Mouse (Mus musculus) kidney, adult 9 months (tissue): ENCODE data around the gene Ppp2r5a.
A peak's percentile ranks its signal among the peaks of the same experiment; 100 is the strongest.
"Not testable (repeated sequence)": the region's sequence is repeated elsewhere in the genome, so short reads cannot be mapped to it uniquely, and the experiment has no call there.

Experiments
- DNase-seq: peaks from one replicate; pipeline ENCODE4 v3.0.0; 2022

Ppp2r5a gene

DNA sequence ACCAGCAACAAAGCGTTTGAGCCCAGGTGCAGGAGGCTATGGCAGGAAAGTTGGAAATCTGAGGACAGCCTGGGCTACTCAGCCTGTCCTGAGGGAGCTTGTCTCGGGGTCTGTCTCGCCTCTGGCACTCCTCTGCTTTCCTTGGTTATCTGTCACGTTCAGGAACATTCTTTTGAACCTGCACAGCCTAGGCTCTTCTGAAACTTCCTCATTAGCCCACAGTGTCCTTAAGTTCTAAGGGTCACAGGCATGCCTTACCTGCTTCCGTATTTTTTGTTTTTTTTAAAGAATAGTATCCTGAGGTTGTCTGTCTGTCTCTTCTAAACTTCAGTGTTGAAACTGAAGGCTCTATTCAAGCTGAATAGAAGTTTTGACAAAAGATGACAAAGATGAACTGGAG lies at the start of gene Ppp2r5a:
Gene Ppp2r5a, minus strand, starts transcription at position 199 of the 400 bp plus-strand sequence.
- no peak for DNase-seq

DNA sequence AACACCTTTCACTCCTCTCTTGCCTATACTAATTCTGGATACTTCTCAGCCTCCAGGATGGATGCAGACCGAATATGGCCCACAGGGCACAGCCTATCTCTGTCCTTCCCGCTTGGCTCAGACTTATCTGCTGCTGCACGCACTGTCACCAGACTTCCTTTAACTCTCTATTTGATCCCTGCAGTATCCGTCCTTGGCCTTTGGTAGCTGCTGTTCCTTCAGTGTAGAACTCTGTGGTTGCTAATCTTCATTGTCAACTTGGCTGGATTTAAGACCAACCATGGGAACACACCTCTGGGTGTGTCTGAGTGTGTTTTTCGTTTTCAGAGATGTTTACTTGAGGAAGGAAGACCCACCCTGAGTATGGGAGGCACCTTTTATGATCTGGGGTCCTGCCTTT lies 47.5 kb upstream of the Ppp2r5a start:
- no peak for DNase-seq

DNA sequence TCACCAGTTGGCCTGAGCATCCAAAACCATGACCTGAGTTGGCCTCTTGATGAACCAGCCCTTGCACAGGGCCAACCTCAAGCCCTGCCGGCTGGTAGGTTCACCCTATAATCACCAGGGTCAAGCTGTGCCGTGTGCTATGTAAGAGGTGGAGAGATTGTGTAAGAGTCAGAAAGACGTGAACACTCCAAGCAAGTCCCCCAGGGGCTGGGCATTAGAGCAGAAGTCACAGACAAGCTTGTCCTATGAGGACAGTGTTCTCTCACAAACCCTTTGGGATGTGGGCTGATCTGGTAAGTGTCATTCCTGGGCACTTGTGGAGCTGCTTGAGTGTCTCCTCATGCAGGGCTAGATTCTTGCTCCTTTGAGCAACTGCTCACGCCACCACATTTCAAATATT lies 46.5 kb upstream of the Ppp2r5a start:
- no peak for DNase-seq

DNA sequence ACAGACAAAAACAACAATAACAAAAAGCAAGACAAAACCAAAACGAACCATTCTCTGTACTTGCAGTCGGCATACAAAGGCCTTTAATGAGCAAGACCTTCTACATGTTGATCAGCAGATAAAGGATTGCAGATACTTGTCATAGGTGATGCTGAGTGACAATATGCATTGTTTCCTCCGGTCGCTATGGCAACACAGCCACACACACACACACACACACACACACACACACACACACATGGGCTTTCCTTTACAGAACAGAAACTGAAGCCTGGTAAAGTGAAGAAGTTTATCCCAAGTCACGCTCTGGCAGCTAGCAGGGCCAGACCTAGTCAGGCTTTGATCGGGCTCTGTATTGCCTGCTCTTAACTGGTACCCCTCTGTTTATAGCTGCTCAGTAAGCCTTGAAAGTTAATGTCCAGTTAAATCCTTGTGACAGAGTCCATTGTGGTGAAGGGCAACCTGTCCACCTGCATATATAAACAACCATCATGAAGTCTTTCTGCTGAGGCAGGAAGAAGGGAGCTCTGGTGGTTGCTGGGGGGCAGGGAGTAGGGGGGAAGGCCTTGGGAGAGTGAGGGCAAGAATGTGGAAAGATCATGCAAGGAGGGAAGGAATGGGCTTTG lies 44.4 kb upstream of the Ppp2r5a start:
- DNase-seq, result peak; percentile 67

DNA sequence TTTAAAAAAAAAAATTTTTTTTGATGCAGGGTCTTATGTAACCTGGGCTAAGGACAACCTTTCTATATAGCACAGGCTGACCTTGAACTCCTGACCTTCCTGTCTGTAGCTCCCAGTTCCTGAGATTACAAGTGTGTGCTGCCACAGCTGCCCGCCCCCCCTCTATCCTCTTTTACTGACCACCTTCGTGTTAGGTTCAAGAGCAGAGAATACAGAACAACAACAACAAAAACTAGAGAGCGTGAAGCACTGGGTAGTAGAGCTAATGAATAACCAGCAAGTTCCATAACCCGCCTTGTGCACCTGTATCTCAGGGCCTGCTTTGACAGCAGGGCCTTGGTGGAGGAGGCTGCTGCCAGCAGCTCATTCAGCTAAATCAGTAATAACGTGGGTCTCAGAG lies 43.2 kb upstream of the Ppp2r5a start:
- DNase-seq, result peak; percentile 92

DNA sequence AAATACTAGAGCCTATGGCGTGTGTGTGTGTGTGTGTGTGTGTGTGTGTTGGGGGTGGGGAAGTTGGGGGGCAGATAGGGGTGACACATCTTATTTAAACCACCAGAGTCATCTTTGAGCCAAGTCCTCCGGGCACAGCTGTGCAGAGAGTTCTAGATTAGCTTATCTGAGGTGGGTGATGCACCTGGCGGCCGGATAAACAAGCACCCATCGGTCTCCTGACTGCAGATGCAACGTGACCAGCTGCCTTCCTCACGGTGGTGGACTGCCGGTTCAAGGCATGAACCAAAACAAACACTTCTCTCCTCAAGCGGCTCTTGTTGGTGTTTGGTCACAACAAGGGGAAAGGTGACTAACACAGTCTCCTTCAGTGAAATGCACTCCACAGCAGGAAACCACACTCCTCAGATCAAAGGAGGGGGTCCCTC lies 42.8 kb upstream of the Ppp2r5a start:
- DNase-seq, result peak; percentile 63

DNA sequence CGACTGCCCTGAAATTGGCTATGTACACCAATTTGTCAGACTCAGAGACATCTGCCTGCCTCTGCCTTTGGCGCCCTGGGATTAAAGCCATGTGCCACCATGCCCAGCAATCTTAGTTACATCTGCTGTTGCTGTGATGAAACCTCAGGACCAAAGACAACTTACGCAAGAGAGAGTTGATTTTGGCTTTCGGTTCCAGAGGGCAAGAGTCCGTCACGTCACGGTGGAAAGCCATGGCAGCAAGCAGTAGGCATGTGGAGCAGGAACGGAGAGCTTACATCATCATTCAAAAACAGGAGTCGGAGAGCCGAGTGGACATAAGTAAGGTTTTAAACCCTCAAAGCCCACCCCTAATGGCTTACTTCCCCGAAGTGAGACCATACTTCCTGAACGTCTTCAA lies 42.3 kb upstream of the Ppp2r5a start:
- peak; percentile 87 for DNase-seq

DNA sequence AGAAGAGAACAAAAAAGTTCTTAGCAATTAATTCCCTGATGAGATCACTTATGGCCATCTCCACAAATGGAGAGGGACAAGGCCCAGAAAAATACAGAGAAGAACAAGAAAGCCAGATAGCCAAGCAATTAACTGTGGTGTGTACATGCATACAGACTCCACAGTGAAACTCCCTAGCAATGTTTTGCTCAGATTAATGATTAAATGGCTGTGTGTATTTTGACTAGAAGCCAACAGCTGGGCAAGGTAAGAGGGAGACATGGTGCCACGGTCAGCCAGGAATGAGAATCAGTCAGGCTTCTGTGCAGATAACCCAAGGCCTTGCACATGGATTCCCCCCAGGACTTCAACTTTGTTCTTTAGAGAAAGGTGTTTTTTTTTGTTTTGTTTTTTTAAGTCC lies 41.4 kb upstream of the Ppp2r5a start:
- peak; percentile 95 for DNase-seq

DNA sequence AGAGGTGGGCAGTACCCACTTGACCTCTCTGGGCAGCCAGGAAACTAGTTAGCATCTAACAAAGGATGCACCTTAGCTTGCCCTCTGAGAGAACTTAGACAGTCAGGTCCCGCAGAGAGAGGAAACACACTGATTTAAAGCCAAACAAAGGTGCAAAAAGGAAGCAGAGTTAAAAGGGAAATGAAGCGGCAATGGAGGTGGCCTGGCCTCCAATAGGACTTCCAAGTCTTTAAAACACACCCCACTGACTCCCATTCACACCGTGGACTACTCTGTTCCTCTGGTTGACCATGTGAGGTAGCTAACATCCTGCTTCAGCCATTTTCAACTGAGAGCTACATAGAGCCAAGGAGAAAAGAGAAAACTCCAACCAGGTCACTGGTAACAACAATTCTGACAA lies 35.9 kb upstream of the Ppp2r5a start:
- DNase-seq, result no peak

DNA sequence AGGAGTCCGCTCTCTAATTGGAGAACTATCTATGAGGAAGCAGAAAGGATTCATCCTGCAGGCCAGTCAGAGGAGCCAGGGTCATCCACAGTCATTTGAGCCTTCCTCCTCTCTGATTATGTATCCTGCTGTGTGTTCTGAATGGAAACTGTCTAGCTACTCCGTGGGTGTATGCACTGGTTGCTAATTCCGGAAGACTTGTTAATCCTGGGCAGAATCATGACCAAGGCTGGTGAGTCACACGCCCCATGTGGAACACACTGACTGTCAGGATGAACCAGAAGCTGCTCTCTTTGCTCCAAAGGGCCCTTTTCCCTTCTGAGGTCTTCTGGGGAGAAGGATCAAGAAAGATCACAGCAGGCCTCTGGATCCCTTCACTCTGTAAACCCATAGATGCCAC lies 35.5 kb upstream of the Ppp2r5a start:
- DNase-seq, result no peak

DNA sequence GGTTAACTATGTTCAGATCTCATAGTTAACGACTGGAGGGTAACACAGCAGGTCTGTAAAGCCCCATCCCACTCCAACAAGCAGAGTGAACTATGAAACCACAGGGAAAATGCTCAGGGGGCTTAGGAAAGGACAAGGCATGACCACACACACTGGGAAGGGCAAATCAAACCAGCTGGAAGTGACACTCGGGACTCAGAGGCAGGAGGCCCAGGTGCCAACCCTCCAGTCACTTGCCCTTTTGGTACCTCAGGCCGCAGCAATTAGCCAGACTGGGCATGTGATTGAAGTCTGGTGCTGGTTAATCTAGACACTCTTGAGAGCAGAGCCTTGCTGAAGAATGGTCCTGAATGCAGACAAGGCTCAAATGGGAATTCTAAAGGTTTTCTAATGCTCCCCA lies 33.6 kb upstream of the Ppp2r5a start:
- peak; percentile 62 for DNase-seq

DNA sequence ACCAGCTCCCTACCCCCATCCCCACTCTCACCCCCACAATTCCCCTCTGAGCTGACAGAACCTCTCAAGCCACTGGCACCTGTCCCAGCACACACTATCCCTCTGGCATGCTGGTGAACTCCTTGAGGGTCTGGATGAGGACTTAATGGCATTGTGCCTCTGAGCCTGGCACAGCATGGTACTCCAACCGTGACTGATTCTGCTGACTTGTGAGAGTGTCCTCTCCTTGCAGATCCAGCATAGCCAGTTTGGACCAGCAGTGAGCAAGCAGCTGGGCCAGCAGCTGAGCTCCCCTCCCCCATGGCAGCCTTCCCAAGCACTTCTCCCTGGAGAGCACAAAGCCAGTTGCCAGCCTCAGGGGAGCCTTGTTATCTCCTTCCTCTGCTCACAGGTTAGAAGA lies 32.3 kb upstream of the Ppp2r5a start:
- DNase-seq, result peak; percentile 88

DNA sequence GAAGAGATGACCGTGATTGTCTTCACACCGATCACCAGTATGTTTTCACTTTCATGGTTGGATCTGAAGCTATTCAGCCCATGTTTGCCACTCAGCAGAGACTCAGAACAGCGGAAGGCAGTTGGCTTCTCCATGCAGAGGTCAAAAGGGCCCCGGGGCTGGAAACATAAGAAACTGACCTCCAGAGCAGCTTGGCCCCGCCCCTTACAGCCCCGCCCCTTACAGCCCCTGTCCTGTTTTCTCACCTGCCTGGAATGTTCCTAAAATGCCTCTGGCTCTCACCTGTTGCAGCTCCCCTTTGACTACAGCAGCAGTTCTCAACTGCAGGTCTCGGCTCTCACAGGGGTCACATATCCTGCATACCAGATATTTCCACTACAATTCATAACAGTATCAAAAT lies 29.5 kb upstream of the Ppp2r5a start:
- DNase-seq, result peak; percentile 62

DNA sequence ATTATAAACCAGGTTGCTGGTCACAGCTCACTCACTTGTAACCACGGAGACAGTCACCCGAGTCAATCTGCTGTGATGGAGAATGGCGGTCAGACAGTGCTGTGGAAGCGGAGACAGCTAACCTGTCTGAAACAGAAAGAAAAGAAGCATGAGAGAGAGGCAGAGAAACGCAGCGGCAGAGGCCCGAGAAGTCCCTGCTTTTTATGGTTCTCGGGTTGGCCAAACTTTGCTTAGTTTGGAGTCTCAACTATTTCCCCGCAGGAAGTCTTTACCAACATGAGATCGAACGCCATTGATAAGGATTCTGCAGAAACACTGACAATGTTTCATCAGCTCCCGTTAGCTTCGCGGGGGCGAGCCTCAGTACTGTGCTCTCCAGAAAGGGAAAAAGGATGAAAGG lies 29.0 kb upstream of the Ppp2r5a start:
- peak; percentile 9 for DNase-seq

DNA sequence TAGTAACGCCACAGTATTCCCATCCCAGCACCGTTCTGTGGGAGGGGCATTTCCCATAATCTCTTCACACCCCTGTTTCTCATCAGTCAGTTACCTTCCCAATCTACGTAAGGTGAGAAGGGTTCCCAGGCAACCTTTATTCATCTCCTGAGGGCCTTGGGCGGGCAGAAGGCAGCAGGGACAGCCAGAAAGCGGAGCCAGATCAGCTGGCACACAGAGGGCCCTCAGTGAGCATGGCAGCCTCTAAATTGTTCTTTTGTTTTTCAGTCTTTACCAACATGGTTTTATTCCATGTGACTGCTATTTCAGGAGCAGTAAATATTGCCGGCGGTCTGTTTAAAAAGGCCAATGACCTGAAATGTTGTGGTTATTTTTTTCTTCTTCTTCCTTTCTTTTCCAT lies 27.0 kb upstream of the Ppp2r5a start:
- DNase-seq, result peak; percentile 3

DNA sequence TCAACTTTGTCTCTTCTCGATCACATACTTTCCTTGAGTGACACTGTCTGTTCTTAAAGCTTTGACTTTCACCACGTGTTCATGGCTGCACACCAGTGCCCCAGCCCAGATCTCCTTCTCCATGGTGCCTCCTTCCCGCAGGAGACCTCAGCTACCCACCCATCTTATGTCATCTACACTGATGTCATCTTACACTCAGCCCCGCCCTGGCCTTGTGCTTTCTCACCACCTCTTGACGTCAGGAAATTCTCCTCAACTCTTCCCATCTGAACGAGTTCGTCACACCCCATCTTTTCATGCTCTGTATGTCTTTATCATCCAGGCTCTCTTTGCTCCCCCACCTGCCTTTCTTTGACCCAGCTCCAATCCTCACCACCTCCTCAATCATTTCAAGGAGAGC lies 22.8 kb upstream of the Ppp2r5a start:
- peak; percentile 2 for DNase-seq

DNA sequence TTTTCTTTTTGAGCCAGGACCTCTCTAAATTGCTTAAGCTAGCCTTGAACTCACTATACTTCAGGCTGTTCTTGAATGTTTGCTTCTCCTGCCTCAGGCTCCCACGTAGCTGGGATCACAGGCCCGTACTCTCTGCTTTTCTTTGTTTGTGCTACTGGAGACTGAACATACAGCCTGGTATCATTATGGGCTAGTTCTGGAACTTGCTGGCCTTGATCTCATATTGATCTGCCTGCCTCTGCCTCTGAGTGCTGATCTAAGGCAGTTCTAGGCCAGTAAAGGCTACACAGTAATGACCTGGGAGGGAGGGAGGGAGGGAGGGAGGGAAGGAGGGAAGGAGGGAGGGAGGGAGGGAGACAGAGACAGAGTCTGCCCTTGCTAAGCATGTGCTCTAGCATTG lies 20.1 kb upstream of the Ppp2r5a start:
- no peak for DNase-seq

DNA sequence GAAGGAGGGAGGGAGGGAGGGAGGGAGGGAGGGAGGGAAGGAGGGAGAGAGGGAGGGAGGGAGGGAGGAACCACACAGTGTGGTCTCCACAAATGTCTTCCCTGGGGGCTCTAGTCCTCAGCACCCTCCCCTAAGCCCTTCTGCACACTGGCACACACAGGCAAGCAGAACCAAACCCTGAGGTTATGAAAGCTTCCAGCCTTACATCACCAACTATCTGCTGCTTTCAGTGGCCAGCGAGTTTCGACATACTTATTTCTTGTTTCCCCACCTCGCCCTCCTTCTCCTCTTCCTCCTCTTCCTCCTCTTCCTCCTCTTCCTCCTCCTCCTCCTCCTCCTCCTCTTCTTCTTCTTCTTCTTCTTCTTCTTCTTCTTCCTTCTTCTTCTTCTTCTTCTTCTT lies 19.6 kb upstream of the Ppp2r5a start:
- not testable (repeated sequence) for DNase-seq

DNA sequence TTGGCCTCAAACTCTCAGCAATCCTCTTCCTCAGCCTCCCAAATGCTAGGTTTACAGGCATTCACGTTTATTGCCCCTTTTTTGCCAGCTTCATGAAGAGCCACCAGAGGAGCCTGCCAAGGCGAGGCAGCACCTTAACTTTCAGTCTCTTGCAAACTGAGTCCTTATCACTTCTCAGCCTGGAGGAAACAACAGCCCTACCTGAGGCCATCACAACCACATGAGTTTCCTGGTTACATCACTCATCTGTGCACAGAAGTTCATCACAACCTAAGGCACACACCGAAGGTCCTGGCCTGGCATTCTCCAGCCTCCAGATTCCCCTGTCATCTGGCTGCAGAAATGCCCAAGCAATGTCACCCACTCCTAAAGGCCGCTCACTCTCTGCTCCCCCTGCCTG lies 19.1 kb upstream of the Ppp2r5a start:
- DNase-seq, result peak; percentile 4

DNA sequence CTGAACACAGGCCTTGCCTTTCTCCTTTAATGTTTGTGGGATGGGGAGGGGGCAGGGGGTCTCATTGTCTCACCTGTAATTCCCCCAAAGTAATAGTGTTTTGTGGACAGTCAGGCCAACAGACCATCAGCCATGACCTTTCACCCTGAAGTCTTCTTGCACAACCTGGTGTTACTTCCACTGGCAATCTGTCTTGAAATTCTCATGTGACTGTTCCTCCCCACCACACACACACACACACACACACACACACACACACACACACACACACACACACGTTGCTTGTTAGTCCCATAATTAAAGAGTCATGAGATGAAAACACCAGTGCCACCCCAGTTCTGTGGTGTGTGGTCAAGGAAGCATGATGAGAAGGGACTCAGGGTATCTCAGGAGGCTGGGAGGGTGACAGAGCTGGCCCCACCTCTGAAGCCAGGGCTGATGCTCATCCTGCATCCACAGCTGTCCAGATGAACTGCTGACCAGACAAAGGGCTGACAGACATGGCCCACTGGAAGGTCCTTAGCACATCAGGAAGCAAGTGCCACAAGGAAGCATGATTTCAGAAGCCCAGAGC lies 18.4 kb upstream of the Ppp2r5a start:
- DNase-seq, result peak; percentile 21

DNA sequence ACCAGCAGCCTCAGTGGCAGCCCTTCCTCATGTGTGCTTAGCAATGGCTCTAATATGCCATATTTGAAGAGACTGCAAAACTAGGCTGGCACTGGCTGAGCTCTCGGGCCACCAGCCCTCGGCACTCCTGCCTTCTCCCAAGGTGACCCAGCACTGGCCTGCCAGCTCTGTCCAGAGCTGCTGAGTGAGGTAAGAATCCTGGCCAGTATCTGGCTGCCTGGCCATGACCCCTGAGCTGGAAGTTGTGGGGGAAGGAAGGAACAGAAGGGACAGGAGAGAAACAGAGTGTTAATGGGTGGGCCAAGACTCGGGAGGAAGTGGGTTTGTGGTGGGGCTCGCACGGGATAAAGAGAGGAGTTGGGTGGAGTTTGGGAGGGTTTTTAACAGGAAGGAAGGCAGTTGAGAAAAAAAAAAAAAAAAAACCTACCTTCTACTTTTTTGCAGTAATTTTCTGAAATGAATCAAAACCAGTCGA lies 17.9 kb upstream of the Ppp2r5a start:
- DNase-seq, result peak; percentile 75

DNA sequence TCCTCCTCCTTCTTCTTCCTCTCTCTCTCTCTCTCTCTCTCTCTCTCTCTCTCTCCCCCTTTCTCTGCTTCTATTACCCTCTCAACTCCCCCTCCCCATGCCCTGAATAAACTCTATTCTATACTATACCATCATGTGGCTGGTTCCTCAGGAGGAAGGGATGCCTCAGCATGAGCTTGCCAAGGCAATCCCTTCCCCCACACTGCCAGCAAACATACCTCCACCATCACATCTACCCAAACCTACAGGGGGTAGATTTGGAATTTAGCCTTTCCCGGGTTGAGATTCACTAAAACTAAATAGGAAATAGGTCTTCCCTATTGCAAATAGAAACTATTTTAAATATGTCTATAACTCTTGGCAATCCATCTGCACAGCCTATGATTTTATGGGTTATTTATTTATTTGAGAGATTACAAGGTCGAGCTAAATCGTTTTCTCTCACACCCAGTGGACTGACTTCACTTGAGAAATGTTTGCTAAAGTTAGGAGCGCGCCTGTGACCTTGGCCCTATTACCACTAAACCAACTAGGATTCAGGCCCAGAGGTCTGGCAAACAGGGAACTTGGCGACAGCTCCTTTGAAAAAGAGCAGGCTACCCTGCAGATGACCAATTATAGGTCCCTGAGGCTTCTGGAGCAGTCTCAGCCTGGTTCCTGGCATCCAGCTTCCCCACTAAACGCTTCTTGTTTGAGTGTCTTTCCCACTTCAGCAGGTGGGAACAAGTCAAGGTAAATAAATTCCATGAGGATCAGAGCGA lies 17.1 kb upstream of the Ppp2r5a start:
- DNase-seq, result peak; percentile 77

DNA sequence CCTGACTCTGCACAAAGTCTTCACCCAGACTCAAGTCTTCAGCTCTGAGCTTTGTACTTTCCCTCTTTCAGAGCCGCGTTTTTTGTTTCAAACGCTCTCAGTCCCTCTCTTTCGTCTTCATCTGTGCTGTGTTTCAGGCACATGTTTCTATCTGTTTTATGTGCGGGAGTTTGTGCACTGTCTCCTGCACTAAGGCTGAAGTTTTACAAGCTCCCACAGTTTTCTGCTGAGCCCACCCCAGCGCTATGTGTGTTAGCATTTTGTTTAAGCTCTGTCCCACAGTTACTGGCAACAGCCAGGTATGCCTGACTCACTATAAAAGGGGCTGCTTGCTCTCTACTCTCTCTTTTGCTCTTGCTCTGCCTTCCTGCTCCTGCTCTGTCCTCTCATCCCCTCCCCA lies 16.3 kb upstream of the Ppp2r5a start:
- DNase-seq, result no peak

DNA sequence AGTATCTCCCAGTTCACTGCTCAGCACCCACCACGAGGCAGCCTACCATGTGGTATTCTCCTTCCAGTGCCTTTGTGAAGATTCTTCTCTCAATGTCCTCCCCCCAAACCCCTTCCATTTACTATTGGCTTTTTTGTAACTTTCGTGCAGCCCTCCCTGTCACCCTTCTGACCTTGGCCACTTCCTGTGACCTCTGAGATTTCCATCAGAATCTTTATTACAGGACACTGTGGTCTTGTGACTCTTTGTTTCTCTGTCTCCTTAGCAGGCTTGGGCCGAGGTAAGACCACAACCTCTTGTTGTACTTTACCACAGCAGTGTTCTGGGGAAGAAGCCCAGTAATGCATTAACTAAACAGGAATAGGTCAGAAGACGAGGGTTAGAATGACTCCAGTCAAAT lies 15.9 kb upstream of the Ppp2r5a start:
- DNase-seq, result peak; percentile 39
